Mouse (Mus musculus) brain, embryonic 18.5 days (tissue): ENCODE data around the gene Myh10.

Experiments
- DNase-seq: peaks from one replicate; pipeline ENCODE4 v3.0.0-alpha.2; 2012; ENCODE audit warnings: low read depth, low spot score

Myh10 gene

DNA sequence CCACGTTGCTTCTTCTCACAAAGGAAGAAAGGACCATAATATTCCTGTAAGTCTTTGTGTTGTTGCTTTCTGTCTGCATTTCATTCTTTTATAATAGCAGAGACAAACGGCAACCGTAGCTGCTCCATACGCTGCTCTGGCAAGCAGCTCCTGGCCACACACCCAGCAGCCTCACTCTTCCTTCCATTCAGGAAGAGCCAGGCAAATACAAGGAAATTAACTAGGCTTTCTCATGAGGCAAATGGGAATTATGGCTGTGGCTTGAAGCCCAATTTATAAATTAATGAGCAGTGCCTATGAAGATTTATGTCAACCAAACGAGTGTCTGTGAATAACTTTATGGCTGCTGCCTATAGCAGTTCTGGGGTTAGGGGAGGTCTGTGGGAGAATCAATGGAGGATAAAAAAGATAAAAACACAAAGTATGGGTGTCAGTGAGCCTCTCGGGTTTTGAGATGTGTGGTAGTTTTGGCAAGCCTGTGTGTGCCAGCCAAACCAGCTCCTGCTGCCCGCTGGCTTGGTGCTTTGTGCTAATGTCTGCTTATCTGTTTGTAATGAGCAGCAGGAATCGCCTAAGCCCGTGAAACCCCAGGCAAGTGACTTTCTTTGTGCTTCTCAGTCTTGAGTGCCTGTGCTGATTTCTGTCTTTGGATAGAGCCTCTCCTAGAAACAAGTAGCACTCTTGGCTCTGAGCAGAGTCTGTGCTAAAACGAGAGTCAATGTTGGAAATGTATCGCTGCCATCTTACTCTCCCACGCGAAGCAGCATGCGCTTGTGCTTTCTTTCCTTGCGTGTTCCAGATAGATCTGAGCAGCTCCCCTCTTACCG, 54.2 kb downstream of the Myh10 start:
- DNase-seq: peak; percentile 28

DNA sequence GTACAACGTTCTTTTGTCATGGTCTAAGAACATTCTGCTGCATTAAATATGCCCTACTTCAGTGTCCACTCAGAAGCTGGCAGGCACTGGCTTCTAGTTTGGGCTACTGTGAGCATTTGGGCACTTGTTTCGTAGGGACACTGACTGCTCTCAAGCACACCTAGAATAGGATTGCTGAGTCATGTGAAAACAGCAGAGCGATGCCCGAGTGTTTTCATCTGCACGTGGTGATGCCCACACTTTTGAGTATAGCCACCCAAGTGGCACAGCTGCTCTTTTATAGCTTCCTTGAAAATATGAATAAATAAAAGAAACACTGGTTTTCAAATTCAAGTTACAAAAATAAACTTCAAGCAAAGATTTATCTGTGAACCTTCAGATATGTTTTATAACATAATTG, 56.8 kb downstream of the Myh10 start:
- DNase-seq: no peak

DNA sequence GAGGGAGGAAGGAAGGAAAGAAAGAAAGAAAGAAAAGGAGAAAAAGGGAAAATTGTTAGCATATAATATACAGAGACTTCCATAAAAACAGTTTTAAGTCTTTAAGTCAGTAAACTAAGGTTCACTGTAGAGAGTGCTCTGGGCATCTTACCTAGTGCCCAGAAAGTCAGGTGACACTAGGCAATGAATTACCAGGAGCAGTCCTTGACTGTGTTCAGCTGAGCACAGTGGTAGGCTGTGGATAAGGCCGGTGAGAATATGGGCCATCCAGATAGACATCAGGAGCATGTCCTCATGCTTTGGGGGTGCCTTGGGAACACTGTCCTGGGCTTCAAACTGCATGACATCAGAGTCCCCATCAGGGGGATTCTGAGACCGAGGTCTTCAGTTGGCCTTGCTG, 58.8 kb downstream of the Myh10 start:
- no peak for DNase-seq

DNA sequence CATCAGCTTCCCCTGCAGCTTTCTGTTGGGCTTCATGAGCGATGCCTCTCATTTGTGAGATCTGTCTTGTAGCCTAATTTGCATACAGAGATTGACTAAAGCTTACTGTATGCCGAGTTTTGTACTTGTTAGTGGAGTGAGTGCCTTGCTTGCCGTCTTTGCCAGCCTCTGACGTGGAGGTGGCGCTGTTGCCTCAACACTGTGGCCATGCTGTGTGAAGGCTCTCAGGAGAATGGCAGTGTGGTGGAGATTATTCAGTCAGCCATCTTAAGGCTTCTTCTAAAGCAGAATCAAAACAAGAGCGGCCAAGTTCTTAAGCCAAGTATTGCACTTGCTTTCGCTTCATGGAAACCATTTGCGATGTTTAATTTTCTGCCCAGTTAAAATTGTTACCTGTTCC, 59.6 kb downstream of the Myh10 start:
- DNase-seq: peak; percentile 14

DNA sequence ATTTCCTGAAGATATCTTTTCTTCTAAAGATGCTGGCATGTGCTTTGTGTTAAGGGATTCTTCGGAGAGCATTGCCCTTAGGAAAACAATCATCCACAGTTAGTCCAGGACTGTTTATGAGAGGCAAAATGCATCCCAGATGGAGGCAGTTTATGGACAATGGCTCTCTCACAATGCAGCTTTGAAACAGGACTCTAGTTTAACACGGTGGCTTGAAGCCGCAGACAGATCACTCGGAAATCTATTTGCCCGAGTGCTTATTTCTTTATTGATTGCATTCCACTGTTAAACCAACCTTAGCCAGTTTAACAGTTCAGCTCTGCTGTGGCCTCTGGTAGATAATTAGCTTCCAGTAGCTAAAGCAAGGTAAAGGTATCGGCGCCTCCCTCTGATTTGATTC, 62.9 kb downstream of the Myh10 start:
- no peak for DNase-seq

DNA sequence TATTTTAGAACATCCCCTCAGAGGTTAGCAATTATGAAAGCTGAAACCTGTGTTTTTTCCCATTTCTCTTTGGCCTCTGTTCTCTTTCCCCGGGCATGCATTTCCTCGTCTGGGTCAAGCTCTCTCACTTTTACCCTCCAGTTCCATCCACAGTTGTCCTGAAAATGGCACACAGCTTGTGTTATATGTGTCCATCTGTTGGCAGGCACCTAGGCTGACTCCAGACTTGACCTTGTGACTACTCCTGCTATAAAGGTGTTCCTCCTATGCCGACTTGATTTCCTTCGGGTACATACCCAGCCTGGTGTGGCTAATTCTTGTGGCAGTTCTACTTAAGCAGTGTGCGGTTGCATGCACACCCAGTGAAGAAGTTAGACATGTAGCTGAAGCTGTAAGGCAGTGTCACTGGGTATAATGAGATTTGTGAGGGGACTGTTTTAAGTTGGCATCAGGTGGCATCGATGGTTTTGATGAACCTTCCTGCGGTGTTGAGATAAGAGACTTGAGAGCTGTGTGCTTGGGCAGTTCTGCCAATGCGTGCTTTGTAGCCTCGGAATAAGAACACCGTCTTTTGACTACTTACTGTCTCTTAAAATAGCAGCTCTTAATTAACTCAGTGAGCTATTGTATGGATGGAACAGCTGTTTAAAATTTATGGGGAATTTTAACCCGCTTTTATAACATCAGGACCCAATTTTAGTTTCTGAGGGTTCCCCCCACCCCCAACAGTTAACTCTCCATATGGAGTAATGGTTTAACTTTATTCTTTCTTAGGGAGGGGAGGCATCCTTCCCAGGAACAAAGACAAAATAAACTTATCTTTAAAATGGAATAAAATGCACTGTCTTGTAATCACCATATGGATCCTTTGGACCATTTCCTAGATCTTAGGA, 65.3 kb downstream of the Myh10 start:
- DNase-seq: no peak

DNA sequence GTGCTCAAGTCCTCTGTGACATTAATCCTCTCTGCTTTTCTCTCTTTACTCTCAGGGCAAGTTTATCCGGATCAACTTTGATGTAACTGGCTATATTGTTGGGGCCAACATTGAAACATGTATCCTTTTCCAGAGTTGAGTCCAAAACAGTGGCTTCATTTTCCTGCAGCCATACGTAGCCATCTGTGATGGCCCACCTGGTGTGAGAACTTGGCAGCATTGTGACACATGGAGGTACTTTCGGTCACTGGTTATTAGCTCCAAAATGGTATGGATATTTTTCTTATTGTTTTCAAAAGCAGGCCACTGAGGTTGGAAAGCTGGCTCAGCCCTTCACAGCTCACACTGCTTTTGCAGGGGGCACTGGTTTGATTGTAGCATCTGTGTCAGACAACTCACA, 68.3 kb downstream of the Myh10 start:
- DNase-seq: no peak

DNA sequence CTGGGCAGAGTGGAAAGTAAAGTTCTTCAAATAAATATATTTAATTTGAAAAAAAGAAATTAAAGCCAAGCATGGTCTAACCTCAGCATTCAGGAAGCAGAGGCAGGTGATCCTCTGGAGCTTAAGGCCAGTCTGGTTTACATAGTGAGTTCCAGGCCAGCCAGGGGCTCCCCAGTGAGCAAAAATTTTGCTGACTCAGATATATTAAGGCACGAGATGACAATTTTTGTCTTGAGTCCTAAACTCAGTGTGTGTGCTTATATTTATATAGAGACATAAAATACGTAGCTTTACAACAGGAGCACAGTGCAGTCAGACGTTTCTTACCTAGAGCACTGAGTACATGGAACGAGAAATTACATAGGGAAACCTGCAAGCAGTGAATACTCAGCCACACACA, 69.8 kb downstream of the Myh10 start:
- DNase-seq: no peak

DNA sequence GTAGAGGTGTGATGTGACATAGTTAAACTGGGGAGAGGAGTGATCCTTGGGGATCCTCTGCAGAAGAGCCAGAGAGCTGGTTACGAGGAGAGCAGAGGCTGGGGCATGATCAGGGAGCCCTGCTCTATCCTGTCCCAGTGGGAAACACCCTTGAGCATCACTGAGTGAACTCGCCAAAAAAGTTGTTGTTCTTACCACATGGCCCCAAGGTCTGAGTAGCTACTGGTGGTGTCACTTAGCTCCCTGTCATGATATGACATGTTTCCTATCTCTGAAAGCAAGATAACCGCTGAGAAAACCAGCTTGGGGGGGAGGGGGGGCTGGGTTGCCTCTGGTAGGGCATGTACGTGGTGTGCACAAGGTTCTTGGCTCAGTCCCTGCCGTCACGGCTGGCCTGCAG, 70.3 kb downstream of the Myh10 start:
- DNase-seq: no peak

DNA sequence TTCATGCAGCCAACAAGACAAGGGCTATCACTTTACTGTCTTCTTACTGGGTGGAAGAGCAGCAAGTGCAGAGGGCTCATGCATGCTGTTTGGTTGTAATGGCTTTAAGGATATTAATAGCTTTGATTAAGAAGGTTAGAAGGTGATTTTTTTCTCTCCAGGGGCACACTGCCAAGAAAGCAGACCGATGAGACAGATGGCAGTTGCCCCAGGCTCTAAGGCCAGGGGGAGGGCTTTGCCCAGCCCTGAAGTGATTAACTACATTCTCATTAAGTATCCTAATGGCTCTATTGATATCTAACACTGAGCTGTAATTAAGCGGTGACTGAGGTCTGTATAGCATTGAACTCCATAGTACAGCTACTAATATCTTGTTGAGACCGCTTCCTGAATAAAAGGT, 73.3 kb downstream of the Myh10 start:
- no peak for DNase-seq

DNA sequence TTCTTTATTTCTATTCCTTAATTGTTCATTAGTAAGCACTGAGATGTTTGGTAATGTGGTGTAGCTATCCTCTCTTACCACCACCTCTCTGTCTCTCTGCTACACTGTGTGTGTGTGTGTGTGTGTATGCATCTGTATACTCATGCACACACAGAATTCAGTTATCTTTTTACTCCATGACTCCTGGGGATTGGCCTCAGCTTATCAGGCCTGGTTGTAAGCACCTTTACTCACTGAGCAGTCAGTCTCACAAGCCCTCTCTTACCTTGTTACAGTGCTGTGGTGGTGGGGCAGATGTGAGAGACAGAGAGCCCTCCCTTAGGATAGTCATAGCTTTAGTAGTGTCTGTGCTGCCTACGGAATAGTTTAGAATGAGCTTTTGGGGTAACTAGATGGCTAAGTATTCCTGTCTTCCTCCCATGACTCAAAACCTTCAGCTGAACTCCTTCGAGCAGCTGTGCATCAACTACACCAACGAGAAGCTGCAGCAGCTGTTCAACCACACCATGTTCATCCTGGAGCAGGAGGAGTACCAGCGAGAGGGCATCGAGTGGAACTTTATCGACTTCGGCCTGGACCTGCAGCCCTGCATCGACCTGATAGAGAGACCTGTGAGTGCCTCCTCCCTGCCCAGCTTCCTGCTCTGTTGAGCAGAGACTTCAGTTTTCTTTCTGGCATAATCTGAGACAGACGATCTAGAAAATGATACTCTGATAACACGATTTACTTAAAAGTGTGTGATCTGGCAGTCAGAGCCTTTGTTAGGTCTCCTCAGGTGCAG, 76.6 kb downstream of the Myh10 start:
- no peak for DNase-seq

DNA sequence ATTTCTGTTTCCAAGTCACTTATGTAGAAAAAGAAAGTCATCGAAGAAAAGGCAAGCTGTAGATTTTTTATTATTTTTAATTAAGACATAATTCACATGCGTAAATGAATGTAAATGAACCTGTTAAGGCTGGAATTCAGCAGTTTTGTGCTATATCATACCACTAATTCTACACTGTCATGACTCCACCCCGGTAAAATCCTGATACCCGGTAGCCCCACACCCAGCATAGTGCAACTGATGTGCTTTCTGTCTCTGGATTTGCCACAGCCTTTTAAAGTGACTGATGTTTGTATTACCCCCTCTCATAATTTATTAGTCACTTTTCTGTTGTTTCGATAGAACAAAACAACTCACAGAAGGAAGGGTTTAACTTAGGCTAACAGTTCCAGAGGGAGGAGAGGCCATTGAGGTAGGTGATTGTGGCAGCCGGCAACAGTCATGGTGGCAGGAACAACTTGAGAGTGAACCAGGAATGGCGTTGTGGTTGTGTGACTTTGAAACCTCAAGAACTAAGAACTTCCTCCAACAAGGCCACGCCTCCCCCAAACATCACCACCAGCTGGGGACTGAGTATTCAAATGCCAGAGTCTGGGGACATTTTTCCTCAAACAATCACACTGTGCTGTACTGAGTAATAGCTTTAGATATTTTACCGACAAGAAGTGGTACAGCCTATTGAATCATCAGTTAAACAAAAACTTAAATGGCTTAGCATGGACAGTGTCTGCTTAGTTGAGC, 78.6 kb downstream of the Myh10 start:
- DNase-seq: no peak

DNA sequence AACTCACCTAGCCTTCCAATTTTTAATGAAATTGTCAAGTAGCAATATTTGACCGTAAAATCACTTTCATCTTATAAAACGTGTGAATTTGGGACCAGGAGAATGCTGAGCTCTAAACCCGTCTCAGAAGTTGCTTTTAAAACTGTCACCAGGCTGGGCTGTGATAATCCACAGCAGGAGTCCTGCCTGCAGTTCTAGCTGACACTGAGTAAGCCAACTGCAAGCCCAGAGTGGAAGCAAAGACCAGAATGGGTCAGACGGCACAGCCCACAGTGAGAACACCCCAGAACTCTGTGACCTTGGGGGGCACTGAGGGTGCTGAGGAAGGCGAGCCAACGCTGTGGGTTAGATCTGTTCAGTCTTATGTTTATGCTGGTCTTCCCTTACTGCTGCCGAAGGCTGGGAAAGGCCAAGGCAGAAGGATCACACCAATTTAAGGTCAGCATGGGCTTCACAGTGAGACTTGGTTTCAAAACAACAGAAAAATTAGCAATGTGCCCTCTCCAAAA, 84.8 kb downstream of the Myh10 start:
- no peak for DNase-seq

DNA sequence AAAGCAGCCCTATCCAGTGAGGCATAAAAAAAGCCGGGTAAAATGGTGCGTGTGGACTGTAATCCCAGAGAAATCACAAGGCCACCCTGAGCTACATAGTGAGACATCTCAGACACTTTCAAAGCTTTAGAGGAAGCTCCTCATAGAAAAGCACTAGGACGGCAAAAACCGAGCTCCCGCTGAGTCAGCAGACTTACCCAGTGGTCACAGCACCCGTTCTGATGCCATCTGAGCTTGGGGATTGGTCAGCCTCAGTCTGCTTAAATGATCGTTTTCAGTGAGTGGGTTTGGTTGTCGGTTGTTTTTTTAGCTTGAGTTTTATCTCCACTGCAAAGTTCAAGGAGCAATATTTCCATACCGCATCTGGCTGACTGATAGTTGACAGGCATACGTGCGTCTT, 86.6 kb downstream of the Myh10 start:
- no peak for DNase-seq

DNA sequence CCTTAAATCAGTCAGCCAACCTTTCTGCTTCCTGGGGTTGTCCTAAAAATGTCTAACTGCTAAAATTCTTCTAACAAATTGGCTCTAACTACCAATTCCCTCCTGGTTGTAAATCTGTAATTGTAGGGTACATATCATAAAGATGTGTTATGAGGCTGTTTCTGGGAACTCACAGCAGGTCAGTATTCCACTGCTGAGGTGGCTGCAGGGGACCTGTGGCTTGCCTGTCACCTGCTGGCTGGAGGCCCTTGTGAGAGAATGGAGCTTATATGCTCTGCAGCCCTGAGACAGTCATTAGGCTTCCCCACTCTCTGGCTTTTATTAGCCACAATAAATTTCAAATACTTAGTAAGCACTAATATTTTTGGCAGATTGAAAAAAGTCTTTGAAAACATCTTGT, 87.5 kb downstream of the Myh10 start:
- no peak for DNase-seq

DNA sequence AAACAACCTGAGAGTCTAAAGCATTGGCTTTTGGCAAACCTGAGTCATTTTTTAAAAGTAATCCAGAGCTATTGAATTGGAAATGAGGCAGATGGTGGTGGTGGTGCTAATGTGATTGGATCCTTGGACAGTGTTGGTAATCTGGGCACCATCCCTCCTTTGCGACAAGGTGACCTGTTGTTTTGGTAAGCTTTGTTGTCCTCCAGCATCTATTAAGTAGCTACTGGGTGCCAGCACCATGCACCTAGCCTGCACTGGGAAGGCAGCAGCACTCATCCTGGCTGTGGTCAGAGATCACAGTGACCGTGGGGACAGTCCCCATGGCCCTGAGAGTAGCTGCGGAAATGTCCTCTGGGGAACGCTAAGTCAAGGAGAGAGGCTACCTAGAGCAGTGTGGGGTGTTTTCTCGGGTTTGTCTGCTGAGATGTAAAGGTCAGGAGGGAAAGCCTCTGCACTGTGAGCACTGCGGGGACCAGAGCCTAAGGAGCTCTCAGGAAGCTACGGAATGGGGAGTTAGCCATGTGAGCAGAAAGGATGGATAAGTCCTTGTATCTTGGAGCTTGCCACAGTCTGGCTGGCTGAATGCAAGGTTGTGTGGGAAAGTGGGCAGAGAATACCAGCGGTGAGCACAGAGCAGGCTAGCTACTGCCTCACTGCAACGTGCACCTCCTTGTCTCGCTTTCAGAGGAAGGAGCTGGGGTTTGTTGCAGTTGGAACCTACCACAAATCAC, 88.5 kb downstream of the Myh10 start:
- DNase-seq: no peak

DNA sequence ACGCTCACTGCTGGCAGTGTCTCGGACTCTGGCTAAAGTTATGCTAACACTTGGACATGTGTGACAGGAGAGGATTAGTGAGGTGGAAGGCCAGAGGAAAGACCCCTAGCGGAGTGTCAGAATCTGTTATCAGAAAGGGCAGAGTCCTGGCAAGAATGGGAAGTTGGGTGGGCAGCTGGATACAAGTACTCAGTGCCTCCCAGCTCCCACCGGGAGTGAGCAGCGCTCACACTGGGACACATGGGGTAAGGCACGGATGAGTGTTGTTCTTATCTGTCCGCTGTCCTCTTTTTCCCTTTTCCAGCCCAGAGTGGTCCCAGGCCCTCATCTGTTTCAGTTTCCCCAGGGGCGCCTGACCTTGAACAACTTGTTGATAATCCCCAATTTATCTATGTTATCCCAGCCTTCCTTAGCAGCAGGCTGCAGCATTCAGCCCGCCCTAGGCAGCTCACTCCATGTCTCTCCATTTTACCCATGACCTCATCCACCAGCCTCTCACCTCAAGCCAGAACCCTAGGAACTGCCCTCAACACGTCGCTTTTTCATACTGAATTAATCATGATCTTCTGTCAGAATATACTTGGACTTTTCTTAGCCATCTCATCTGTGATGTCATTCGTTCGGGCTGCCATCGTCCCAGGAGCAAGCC, 89.2 kb downstream of the Myh10 start:
- DNase-seq: no peak

DNA sequence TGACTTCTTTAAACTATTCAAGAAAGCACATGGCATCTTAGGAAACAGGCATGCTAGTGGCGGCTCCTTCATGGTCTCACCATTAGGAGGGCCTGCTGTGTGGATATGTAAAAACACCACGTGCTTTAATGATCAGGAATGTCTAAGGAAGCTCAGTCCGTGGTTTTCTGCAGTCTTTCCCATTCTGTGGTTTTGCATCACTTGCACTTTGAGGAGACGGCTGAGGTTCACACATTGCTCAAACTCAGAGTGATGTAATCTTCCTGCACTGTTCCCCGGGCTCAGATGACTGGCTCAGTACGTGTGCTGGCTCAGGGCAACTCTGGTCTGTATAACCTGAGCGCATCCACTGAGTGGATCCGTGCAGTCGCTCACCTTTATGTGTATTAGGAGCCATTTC, 91.0 kb downstream of the Myh10 start:
- no peak for DNase-seq

DNA sequence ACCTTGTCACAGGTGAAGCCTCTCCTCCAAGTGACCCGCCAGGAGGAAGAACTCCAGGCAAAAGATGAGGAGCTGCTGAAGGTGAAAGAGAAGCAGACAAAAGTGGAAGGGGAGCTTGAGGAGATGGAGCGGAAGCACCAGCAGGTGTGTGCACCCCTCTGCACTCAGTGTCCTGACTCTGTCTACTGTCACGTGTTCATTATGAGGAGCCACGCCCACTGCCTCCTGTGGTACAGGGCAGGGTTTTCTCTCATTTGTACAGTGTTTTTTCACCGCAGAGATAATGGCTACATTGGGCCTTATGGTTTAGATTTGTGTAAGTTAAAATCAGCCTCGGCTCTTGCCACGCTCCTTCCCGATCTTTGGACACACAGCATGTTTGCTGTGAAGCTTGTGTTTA, 94.5 kb downstream of the Myh10 start:
- no peak for DNase-seq

DNA sequence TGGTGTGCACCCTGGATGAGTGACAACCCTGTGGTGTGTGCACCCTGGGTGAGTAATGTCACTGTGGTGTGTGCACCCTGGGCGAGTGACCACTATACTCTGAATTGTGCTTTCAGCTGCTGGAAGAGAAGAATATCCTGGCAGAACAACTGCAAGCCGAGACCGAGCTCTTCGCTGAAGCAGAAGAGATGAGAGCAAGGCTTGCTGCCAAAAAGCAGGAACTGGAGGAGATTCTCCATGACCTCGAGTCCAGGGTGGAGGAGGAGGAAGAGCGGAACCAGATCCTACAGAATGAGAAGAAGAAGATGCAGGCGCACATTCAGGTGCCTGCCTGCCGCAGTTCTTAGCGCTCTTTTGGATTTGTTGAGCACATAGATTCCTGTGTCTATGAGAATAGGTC, 95.9 kb downstream of the Myh10 start:
- no peak for DNase-seq
